Mouse (Mus musculus) lung, embryonic 15.5 days (tissue): ENCODE measurements around the gene G2e3. TPM values are rescaled to one million over a fixed set of nuclear protein-coding genes. Genes with fewer than 3 reads are reported as not detected.

Experiments used
- ATAC-seq: fragments of 200-750 bp; cut with Nextera tagmentation; 2 replicates; pipeline ENCODE4 v1.8.0; 2017; ENCODE audit warnings: moderate number of reproducible peaks, borderline replicate concordance; ENCODE audit not compliant: low FRiP score, low TSS enrichment; ENCODE audit errors: extremely low read depth
- H3K27ac ChIP-seq: fragments of 300-500 bp; sonication (generic); 2 replicates; pipeline ENCODE4 v1.5.1; 2015; ENCODE audit warnings: moderate library complexity, mild to moderate bottlenecking, inconsistent platforms
- H3K27me3 ChIP-seq: fragments of 300-500 bp; sonication (generic); 2 replicates; pipeline ENCODE4 v1.6.1; 2015; ENCODE audit warnings: inconsistent platforms
- H3K36me3 ChIP-seq: fragments of 300-500 bp; sonication (generic); 2 replicates; pipeline ENCODE4 v1.6.1; 2015; ENCODE audit warnings: inconsistent platforms
- H3K4me1 ChIP-seq: fragments of 300-500 bp; sonication (generic); 2 replicates; pipeline ENCODE4 v1.6.1; 2015; ENCODE audit warnings: inconsistent platforms
- H3K4me2 ChIP-seq: fragments of 300-500 bp; sonication (generic); 2 replicates; pipeline ENCODE4 v1.6.1; 2015; ENCODE audit warnings: inconsistent platforms, mild to moderate bottlenecking, moderate library complexity
- H3K4me3 ChIP-seq: fragments of 300-500 bp; sonication (generic); 2 replicates; pipeline ENCODE4 v1.5.1; 2015; ENCODE audit warnings: mild to moderate bottlenecking, inconsistent platforms
- H3K9ac ChIP-seq: fragments of 300-500 bp; sonication (generic); 2 replicates; pipeline ENCODE4 v1.6.1; 2015; ENCODE audit warnings: inconsistent platforms
- H3K9me3 ChIP-seq: fragments of 300-500 bp; sonication (generic); 2 replicates; pipeline ENCODE4 v1.6.1; 2016; ENCODE audit warnings: inconsistent platforms
- WGBS: fragments of 180-500 bp; shearing (Covaris S2); methylation state at CpG from one replicate; pipeline ENCODE4 v1.1.7; 2015; 5-methylcytosine and 5-hydroxymethylcytosine counted together
- polyA plus RNA-seq: library from polyadenylated mRNA; unstranded; fragments of >200 nt; fragmentation: Nextera tagmentation; extraction: Ambion mirVana; gene quantifications from 2 replicates; pipeline ENCODE4 v1.2.1, GENCODE M21; 2015

Gene G2e3
- polyA plus RNA-seq = 38.0 and 39.7 TPM in 2 replicates

GRCm38 (mm10) chr12:51347988-51348697, at the start of gene G2e3:
Gene G2e3, plus strand, starts transcription at chr12:51348061.
- Histone ChIP-seq H3K27ac (peak within 1 kb of the TSS; percentile 94), H3K4me2 (peak within 1 kb of the TSS; percentile 70), H3K9ac (peak within 1 kb of the TSS; percentile 79), H3K4me3 (peak within 1 kb of the TSS; percentile 68), H3K36me3 (peaks cover 14% of the 10 kb centered on the region), H3K4me1 (peaks cover 19% of the 10 kb centered on the region), H3K27me3 (no peaks in the 10 kb centered on the region), H3K9me3 (no peaks in the 10 kb centered on the region)
- under 1% methylated on average over 69 of the region's 70 CpGs for WGBS
- ATAC-seq = peak; percentile 98

DNA sequence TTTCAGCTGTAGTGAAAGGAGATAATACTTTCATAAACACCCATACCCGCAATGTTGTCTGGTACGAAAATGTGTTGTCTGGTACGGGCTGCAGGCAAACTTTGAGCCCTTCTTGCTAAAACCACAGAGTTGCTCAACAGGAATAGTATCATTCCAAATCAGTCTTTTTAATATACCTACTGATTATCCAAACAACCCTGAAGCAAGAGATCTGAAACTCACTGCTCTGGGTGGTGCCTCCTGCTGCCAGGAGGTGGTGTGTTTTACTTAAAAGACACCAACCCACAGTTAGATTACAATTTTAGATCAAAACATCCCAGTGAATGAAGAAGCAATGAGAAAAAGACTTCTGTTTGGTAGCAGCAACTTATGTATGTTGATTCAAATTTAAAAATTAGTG, 24.3 kb upstream of the G2e3 start:
- ATAC-seq = no peak
- H3K4me2 ChIP-seq = no peak overlapping the region
- no peaks in the 10 kb centered on the region for H3K4me1 ChIP-seq
- no peak overlapping the region for H3K9ac ChIP-seq
- H3K36me3 ChIP-seq = no peaks in the 10 kb centered on the region
- H3K9me3 ChIP-seq = no peaks in the 10 kb centered on the region
- no peak overlapping the region for H3K27ac ChIP-seq
- H3K4me3 ChIP-seq = no peak overlapping the region
- WGBS = 76% methylated on average over 3 of the region's 3 CpGs
- H3K27me3 ChIP-seq = no peaks in the 10 kb centered on the region

DNA sequence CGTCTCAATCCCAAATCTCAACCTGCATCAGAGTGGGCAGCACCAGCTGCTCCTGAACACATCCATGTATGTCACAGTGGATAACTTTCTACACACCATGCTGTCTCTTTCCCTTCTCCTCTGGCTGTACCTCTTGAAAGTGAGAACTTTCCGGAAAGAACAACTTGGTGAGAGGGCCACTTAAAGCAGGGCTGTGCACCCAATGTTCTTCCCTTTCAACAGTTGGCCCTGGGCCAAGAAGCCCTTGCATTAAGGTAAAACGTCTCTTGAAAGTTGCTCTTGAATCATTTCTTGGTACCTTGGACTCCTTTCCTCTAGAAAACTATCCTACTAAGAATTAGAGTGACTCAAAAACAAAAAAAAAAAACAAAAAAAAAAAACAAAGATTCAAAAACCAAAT, 21.0 kb upstream of the G2e3 start:
- 59% methylated on average over 3 of the region's 3 CpGs for WGBS
- H3K27ac ChIP-seq = no peak overlapping the region
- H3K9me3 ChIP-seq = no peaks in the 10 kb centered on the region
- H3K4me2 ChIP-seq = no peak overlapping the region
- H3K4me1 ChIP-seq = no peaks in the 10 kb centered on the region
- H3K27me3 ChIP-seq = no peaks in the 10 kb centered on the region
- H3K9ac ChIP-seq = no peak overlapping the region
- H3K4me3 ChIP-seq = no peak overlapping the region
- no peak for ATAC-seq
- no peaks in the 10 kb centered on the region for H3K36me3 ChIP-seq

DNA sequence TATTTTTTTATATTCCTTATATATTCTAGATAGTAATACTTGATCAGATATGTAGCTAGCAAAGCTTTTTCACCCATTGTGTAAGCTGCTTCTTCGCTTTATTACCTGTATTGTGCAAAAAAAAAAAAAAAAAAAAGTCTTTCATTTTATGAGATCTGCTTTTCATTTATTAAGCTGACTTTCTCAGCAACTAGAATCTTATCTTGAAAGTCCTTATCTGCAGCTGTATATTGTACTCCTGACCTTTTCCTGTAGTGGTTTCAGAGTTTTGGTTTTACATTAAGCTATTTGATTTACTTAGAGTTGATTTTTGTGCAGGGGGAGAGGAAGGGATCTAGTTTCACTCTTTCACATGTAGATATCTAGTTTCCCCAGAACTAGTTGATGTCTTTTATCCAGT, 10.8 kb upstream of the G2e3 start:
- 83% methylated on average over 1 of the region's 1 CpGs for WGBS
- H3K4me2 ChIP-seq = no peak overlapping the region
- no peaks in the 10 kb centered on the region for H3K9me3 ChIP-seq
- H3K9ac ChIP-seq = no peak overlapping the region
- no peak for ATAC-seq
- H3K4me1 ChIP-seq = no peaks in the 10 kb centered on the region
- H3K4me3 ChIP-seq = no peak overlapping the region
- H3K27me3 ChIP-seq = no peaks in the 10 kb centered on the region
- no peak overlapping the region for H3K27ac ChIP-seq
- no peaks in the 10 kb centered on the region for H3K36me3 ChIP-seq

DNA sequence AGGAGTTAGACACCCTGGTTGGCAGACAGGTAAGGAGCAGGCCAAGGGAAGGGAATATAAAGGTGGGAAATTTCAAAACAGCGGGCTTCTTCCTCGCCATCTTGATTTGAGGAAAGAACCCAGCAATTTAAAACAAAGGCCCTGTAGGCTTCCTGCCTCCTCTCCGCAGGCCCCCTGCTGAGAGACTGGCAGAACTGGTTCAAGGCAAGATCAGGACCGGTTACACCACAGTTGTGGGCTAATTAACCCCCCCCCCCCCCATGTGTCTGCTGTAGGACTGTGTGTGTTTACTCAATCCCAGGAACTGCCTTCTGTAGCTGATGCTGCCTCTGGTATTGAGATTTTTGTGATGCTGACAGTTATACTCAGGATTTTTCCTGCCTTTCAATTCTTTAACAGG, 1.7 kb upstream of the G2e3 start:
- Histone ChIP-seq H3K4me3 (no peak overlapping the region), H3K9me3 (no peaks in the 10 kb centered on the region), H3K9ac (no peak overlapping the region), H3K4me1 (peaks cover 19% of the 10 kb centered on the region), H3K36me3 (no peaks in the 10 kb centered on the region), H3K27ac (no peak overlapping the region), H3K4me2 (no peak overlapping the region), H3K27me3 (no peaks in the 10 kb centered on the region)
- ATAC-seq = no peak
- 26% methylated on average over 4 of the region's 4 CpGs for WGBS

DNA sequence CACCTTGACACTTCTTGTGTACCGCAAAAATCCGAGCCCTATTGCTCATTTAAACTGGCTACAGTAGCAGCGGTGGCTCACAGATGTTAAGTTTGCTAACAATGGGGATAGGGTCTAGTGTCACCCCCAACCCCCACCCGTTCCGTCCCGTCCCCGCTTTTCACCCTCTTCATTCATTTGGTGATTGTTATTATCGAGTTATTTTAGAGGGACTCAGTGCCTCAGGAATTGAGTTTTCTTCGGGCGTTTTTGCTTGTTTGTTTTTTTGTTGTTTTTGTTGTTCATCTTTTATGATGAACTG, 787 bp downstream of the G2e3 start:
- no peaks in the 10 kb centered on the region for H3K9me3 ChIP-seq
- WGBS = 2% methylated on average over 10 of the region's 10 CpGs
- peak overlapping the region; percentile 79 for H3K9ac ChIP-seq
- H3K4me1 ChIP-seq = peaks cover 19% of the 10 kb centered on the region
- peaks cover 19% of the 10 kb centered on the region for H3K36me3 ChIP-seq
- H3K27me3 ChIP-seq = no peaks in the 10 kb centered on the region
- H3K4me3 ChIP-seq = peak overlapping the region; percentile 68
- peak overlapping the region; percentile 70 for H3K4me2 ChIP-seq
- ATAC-seq = peak; percentile 10; the same call in 1 of the 2 replicates
- peak overlapping the region; percentile 94 for H3K27ac ChIP-seq

- Histone ChIP-seq H3K36me3 (peaks cover 69% of the 10 kb centered on the region), H3K4me1 (peaks cover 7% of the 10 kb centered on the region), H3K9ac (no peak overlapping the region), H3K27ac (no peak overlapping the region), H3K4me3 (no peak overlapping the region), H3K9me3 (no peaks in the 10 kb centered on the region), H3K27me3 (no peaks in the 10 kb centered on the region), H3K4me2 (no peak overlapping the region)
- no peak for ATAC-seq
- 53% methylated on average over 8 of the region's 8 CpGs for WGBS
Observed at GRCm38 (mm10) chr12:51355296-51355695, 7.4 kb downstream of the G2e3 start.

GRCm38 (mm10) chr12:51361294-51361693, 13.4 kb downstream of the G2e3 start:
- ATAC-seq = no peak
- Histone ChIP-seq H3K4me1 (no peaks in the 10 kb centered on the region), H3K9me3 (no peaks in the 10 kb centered on the region), H3K27ac (no peak overlapping the region), H3K9ac (no peak overlapping the region), H3K36me3 (peaks cover 71% of the 10 kb centered on the region), H3K4me2 (no peak overlapping the region), H3K4me3 (no peak overlapping the region), H3K27me3 (no peaks in the 10 kb centered on the region)

- H3K9ac ChIP-seq = no peak overlapping the region
- no peak overlapping the region for H3K4me2 ChIP-seq
- no peaks in the 10 kb centered on the region for H3K9me3 ChIP-seq
- WGBS = 90% methylated on average over 1 of the region's 1 CpGs
- H3K27ac ChIP-seq = no peak overlapping the region
- no peak overlapping the region for H3K4me3 ChIP-seq
- no peaks in the 10 kb centered on the region for H3K27me3 ChIP-seq
- ATAC-seq = no peak
- no peaks in the 10 kb centered on the region for H3K4me1 ChIP-seq
- peaks cover 74% of the 10 kb centered on the region for H3K36me3 ChIP-seq
Observed at GRCm38 (mm10) chr12:51362898-51363297, 15.0 kb downstream of the G2e3 start.

GRCm38 (mm10) chr12:51368504-51368903, 20.6 kb downstream of the G2e3 start:
- Histone ChIP-seq H3K9me3 (no peaks in the 10 kb centered on the region), H3K27me3 (no peaks in the 10 kb centered on the region), H3K27ac (no peak overlapping the region), H3K36me3 (peaks cover 67% of the 10 kb centered on the region), H3K4me3 (no peak overlapping the region), H3K4me2 (no peak overlapping the region), H3K9ac (no peak overlapping the region), H3K4me1 (no peaks in the 10 kb centered on the region)
- WGBS = 96% methylated on average over 3 of the region's 3 CpGs
- no peak for ATAC-seq

DNA sequence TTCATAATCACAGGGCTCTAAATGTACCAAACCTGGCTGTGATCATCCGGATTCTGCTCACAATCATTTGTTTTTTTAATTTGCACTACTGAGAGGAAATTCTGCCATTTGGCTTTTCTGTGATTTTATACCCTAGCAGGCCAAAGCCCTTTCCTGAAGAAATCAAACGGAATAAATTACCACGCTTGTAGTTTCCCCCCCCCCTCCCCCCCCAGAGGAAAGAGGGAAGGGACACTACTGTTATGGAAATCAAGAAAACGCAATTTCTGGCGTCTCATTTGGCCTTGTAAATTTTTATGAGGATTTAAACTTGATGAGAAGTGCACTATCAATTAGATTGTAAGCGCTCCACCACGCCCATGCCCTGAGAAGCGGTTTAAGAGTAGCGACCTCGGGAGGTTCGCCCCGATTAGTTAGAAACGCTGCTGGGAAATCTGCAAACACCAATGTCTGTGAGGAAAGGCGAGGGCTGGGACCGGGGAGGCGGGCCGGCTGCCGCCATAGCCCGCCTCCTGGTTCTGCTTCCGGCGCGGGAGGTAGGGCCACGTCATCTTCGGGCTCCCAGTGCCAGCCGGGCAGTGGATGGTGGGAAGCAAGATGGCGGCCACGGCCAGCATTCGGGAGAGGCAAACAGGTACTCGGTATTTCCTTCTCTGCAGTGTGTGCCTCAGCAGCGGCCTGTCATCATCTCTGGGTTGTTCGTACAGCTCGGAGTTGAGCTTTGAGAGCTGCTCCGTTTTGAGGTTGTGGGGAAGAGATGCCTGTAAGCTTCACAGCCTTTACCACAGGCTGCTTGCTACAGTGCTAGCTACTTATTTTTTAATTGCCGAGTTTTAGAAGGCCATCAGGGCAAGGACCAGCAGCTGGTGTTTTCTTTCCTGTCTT, 29.4 kb downstream of the G2e3 start, which contains the start of gene Scfd1:
Gene Scfd1, plus strand, starts transcription at position 508 of the 885 bp plus-strand sequence.
- H3K4me1 ChIP-seq = no peaks in the 10 kb centered on the region
- ATAC-seq = peak; percentile 100
- peak within 1 kb of the TSS; percentile 66 for H3K9ac ChIP-seq
- H3K27ac ChIP-seq = peak within 1 kb of the TSS; percentile 72
- H3K27me3 ChIP-seq = no peaks in the 10 kb centered on the region
- peaks cover 25% of the 10 kb centered on the region for H3K36me3 ChIP-seq
- H3K4me2 ChIP-seq = peak within 1 kb of the TSS; percentile 50
- WGBS = 2% methylated on average over 34 of the region's 34 CpGs
- no peaks in the 10 kb centered on the region for H3K9me3 ChIP-seq
- H3K4me3 ChIP-seq = peak within 1 kb of the TSS; percentile 53

DNA sequence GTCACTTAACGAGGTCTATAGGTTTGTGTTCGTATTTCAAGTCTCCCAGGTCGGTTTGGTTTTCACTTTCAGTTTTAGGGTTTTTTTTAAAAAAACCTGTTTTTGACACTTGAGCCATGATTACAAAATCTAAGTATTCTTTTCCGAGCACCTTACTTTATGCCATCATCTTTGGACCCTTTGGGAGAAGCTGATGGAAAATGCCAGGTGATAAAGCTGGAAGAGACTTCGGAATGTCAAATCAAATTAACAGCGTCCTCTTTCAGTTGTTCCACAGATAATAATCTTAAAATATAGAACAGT, 30.0 kb downstream of the G2e3 start:
- WGBS = 9% methylated on average over 6 of the region's 6 CpGs
- H3K9me3 ChIP-seq = no peaks in the 10 kb centered on the region
- peaks cover 24% of the 10 kb centered on the region for H3K36me3 ChIP-seq
- H3K4me2 ChIP-seq = peak overlapping the region; percentile 50
- no peaks in the 10 kb centered on the region for H3K4me1 ChIP-seq
- no peak for ATAC-seq
- peak overlapping the region; percentile 53 for H3K4me3 ChIP-seq
- no peaks in the 10 kb centered on the region for H3K27me3 ChIP-seq
- H3K9ac ChIP-seq = peak overlapping the region; percentile 66
- peak overlapping the region; percentile 53 for H3K27ac ChIP-seq
